Mouse (Mus musculus): ENCODE measurements around the gene Ephb1.

Ephb1 gene

GRCm38 (mm10) chr9:102306645-102307415, 47.7 kb downstream of the Ephb1 start:
- no peak for DNase-seq (ENCODE audit: low spot score)

GRCm38 (mm10) chr9:102305432-102306100, 48.9 kb downstream of the Ephb1 start:
- DNase-seq (ENCODE audit: low spot score), result no peak

- DNase-seq (ENCODE audit: low spot score), result no peak
Measured at GRCm38 (mm10) chr9:102304796-102305195, 49.7 kb downstream of the Ephb1 start.

- DNase-seq (ENCODE audit: low spot score), result no peak
Measured at GRCm38 (mm10) chr9:102303882-102304281, 50.6 kb downstream of the Ephb1 start.

GRCm38 (mm10) chr9:102300985-102301384, 53.5 kb downstream of the Ephb1 start:
- DNase-seq (ENCODE audit: low spot score), result no peak

GRCm38 (mm10) chr9:102298741-102299140, 55.8 kb downstream of the Ephb1 start:
- DNase-seq (ENCODE audit: low spot score), result no peak

- no peak for DNase-seq (ENCODE audit: low spot score)
Measured at GRCm38 (mm10) chr9:102297986-102298385, 56.5 kb downstream of the Ephb1 start.

- no peak for DNase-seq (ENCODE audit: low spot score)
Measured at GRCm38 (mm10) chr9:102297176-102297575, 57.3 kb downstream of the Ephb1 start.

GRCm38 (mm10) chr9:102293605-102294004, 60.9 kb downstream of the Ephb1 start:
- DNase-seq (ENCODE audit: low spot score), result no peak

GRCm38 (mm10) chr9:102291230-102291629, 63.3 kb downstream of the Ephb1 start:
- DNase-seq (ENCODE audit: low spot score), result no peak

GRCm38 (mm10) chr9:102288356-102288755, 66.1 kb downstream of the Ephb1 start:
- DNase-seq (ENCODE audit: low spot score), result no peak

- no peak for DNase-seq (ENCODE audit: low spot score)
Measured at GRCm38 (mm10) chr9:102275931-102276330, 78.6 kb downstream of the Ephb1 start.

GRCm38 (mm10) chr9:102274016-102274415, 80.5 kb downstream of the Ephb1 start:
- no peak for DNase-seq (ENCODE audit: low spot score)

GRCm38 (mm10) chr9:102273469-102273808, 81.1 kb downstream of the Ephb1 start:
- no peak for DNase-seq (ENCODE audit: low spot score)

GRCm38 (mm10) chr9:102272731-102273468, 81.6 kb downstream of the Ephb1 start:
- DNase-seq (ENCODE audit: low spot score), result no peak

GRCm38 (mm10) chr9:102270496-102270895, 84.0 kb downstream of the Ephb1 start:
- no peak for DNase-seq (ENCODE audit: low spot score)

GRCm38 (mm10) chr9:102267311-102268027, 87.0 kb downstream of the Ephb1 start:
- DNase-seq (ENCODE audit: low spot score), result no peak

- DNase-seq (ENCODE audit: low spot score), result no peak
Measured at GRCm38 (mm10) chr9:102263760-102264159, 90.7 kb downstream of the Ephb1 start.

- no peak for DNase-seq (ENCODE audit: low spot score)
Measured at GRCm38 (mm10) chr9:102262100-102262501, 92.4 kb downstream of the Ephb1 start.

GRCm38 (mm10) chr9:102261511-102261910, 93.0 kb downstream of the Ephb1 start:
- DNase-seq (ENCODE audit: low spot score), result no peak

GRCm38 (mm10) chr9:102256407-102256806, 98.1 kb downstream of the Ephb1 start:
- no peak for DNase-seq (ENCODE audit: low spot score)

- DNase-seq (ENCODE audit: low spot score), result no peak
Measured at GRCm38 (mm10) chr9:102255803-102256202, 98.7 kb downstream of the Ephb1 start.
